Mouse (Mus musculus) megakaryocyte, embryonic 14.5 days (primary cell): Measurements from ENCODE around the gene Orai2. TPM values are rescaled to one million over a fixed set of nuclear protein-coding genes. Genes with fewer than 3 reads are reported as not detected.
A peak's percentile ranks its signal among the peaks of the same experiment; 100 is the strongest.

ENCODE experiments used
- H3K27me3 ChIP-seq: replicated peaks from 2 replicates; pipeline ENCODE3; 2012; ENCODE audit warnings: inconsistent platforms
- H3K36me3 ChIP-seq: replicated peaks from 2 replicates; pipeline ENCODE3; 2012; ENCODE audit warnings: low read length, inconsistent platforms, mixed read lengths
- H3K4me1 ChIP-seq: 2 replicates; pipeline ENCODE4 v1.6.1; 2012; ENCODE audit warnings: inconsistent platforms
- H3K4me3 ChIP-seq: replicated peaks from 2 replicates; pipeline ENCODE3; 2012; ENCODE audit warnings: moderate library complexity, mild to moderate bottlenecking, inconsistent platforms
- H3K9me3 ChIP-seq: 2 replicates; pipeline ENCODE4 v1.6.1; 2012; ENCODE audit warnings: inconsistent platforms
- FLI1 ChIP-seq: IDR thresholded peaks from 2 replicates; pipeline ENCODE4 v1.6.1; 2012; ENCODE audit warnings: low read length, inconsistent platforms, mixed read lengths
- GATA1 ChIP-seq: IDR thresholded peaks from 3 replicates; pipeline ENCODE4 v1.6.1; 2012; ENCODE audit warnings: mixed read lengths, low read length, inconsistent platforms, borderline replicate concordance
- polyA plus RNA-seq: library from polyadenylated mRNA; stranded (reverse); fragments of >175 nt; gene quantifications from 2 replicates; pipeline ENCODE4 v1.2.3, GENCODE M21; 2012; ENCODE audit warnings: low replicate concordance; ENCODE audit not compliant: insufficient read depth

The Orai2 gene
- polyA plus RNA-seq, 1 experiment, result 25.7 TPM

GRCm38 (mm10) chr5:136210549-136210948 lies 40.0 kb upstream of the Orai2 start:
- peaks cover 5% of the 10 kb centered on the region for H3K9me3 ChIP-seq
- no peak overlapping the region for H3K4me3 ChIP-seq
- peaks cover 27% of the 10 kb centered on the region for H3K4me1 ChIP-seq
- peaks cover 3% of the 10 kb centered on the region for H3K36me3 ChIP-seq
- TF ChIP-seq GATA1, result no peak
- peaks cover 11% of the 10 kb centered on the region for H3K27me3 ChIP-seq

GRCm38 (mm10) chr5:136201832-136202231 lies 31.3 kb upstream of the Orai2 start:
- H3K36me3 ChIP-seq, result peaks cover 5% of the 10 kb centered on the region
- no peak for TF ChIP-seq FLI1
- TF ChIP-seq GATA1, result no peak
- H3K9me3 ChIP-seq, result no peaks in the 10 kb centered on the region
- peaks cover 23% of the 10 kb centered on the region for H3K4me1 ChIP-seq
- no peak overlapping the region for H3K4me3 ChIP-seq
- peaks cover 4% of the 10 kb centered on the region for H3K27me3 ChIP-seq

DNA sequence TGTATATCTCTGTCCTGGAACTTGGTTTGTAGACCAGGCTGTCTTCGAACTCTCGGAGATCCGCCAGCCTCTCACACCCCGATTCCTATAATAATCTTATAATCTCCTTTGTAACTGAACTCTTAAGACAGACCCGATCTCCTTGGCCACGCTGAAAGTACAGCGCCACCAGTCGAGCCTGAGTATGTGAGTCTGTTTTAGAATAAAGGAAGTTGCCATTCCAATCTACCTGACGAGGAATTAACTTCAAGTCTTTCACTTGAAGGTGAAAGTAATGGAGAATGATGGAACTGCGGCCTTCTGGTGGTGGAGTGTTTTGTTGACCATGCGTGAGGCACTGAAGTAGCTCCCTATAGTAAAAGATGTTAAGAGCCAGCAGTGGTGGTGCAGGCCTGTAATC lies 29.0 kb upstream of the Orai2 start:
- peaks cover 28% of the 10 kb centered on the region for H3K36me3 ChIP-seq
- H3K4me3 ChIP-seq, result peak overlapping the region; percentile 99
- H3K27me3 ChIP-seq, result peaks cover 4% of the 10 kb centered on the region
- no peaks in the 10 kb centered on the region for H3K9me3 ChIP-seq
- no peak for TF ChIP-seq GATA1
- no peak for TF ChIP-seq FLI1
- peaks cover 26% of the 10 kb centered on the region for H3K4me1 ChIP-seq

GRCm38 (mm10) chr5:136198474-136199391 lies 28.2 kb upstream of the Orai2 start, which contains the start of gene Prkrip1:
Gene Prkrip1 (minus strand): TSS chr5:136198963.
- TF ChIP-seq GATA1 (no peak), FLI1 (peak; percentile 37; the same call in 1 of the 2 replicates)
- peaks cover 4% of the 10 kb centered on the region for H3K27me3 ChIP-seq
- peak within 1 kb of the TSS; percentile 99 for H3K4me3 ChIP-seq
- H3K36me3 ChIP-seq, result peaks cover 36% of the 10 kb centered on the region
- no peaks in the 10 kb centered on the region for H3K9me3 ChIP-seq
- peaks cover 26% of the 10 kb centered on the region for H3K4me1 ChIP-seq

- H3K9me3 ChIP-seq, result no peaks in the 10 kb centered on the region
- H3K4me1 ChIP-seq, result peaks cover 6% of the 10 kb centered on the region
- H3K27me3 ChIP-seq, result no peaks in the 10 kb centered on the region
- peaks cover 95% of the 10 kb centered on the region for H3K36me3 ChIP-seq
- TF ChIP-seq GATA1 (no peak), FLI1 (no peak)
- no peak overlapping the region for H3K4me3 ChIP-seq
These were observed 21.4 kb upstream of the Orai2 start for GRCm38 (mm10) chr5:136191870-136192269.

DNA sequence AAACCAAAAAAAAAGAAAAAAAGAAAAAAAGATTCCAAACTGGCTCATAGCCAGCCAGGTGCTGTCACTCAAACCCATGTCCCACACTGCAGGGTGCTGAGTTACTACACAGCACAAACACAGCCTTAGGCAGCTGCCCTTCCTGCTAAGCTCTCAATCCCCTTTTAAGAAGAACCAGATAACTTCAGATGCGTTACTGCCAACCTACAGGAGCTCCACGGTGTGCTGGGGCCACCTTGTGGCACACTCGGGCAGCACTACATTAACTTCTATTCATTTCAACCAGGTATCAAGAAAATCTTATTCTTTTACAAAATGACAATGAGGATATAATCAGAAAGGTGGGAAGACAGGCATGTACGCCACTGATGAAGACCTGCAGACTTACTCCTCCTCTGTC lies 16.2 kb upstream of the Orai2 start:
- Histone ChIP-seq H3K4me3 (no peak overlapping the region), H3K36me3 (peaks cover 89% of the 10 kb centered on the region), H3K27me3 (no peaks in the 10 kb centered on the region), H3K9me3 (no peaks in the 10 kb centered on the region), H3K4me1 (peaks cover 33% of the 10 kb centered on the region)
- TF ChIP-seq FLI1, result no peak

GRCm38 (mm10) chr5:136183766-136184165 lies 13.3 kb upstream of the Orai2 start:
- no peak overlapping the region for H3K4me3 ChIP-seq
- no peaks in the 10 kb centered on the region for H3K27me3 ChIP-seq
- peaks cover 41% of the 10 kb centered on the region for H3K4me1 ChIP-seq
- H3K9me3 ChIP-seq, result no peaks in the 10 kb centered on the region
- TF ChIP-seq FLI1 (no peak), GATA1 (no peak)
- H3K36me3 ChIP-seq, result peaks cover 92% of the 10 kb centered on the region

DNA sequence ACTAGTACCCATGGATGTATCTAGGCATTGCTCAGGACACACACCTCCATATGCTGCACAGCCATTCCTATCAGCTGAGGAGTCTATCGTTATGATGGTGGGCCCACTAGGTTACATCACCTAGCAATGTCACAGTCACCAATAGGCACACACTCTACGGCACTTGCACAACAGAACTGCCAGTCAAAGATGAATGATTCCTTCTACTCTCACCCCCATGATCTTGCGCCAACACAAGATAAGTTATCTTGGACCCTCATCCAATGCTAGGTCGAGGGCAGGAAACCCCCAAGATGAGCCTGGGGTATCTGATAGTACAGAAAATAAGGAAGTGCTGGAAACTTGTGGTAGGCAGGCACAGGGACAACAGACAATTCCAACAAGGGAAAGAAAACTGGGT lies 12.3 kb upstream of the Orai2 start:
- Histone ChIP-seq H3K9me3 (no peaks in the 10 kb centered on the region), H3K27me3 (no peaks in the 10 kb centered on the region), H3K4me3 (peak overlapping the region; percentile 15), H3K36me3 (peaks cover 92% of the 10 kb centered on the region), H3K4me1 (peaks cover 49% of the 10 kb centered on the region)
- no peak for TF ChIP-seq FLI1
- TF ChIP-seq GATA1, result no peak

DNA sequence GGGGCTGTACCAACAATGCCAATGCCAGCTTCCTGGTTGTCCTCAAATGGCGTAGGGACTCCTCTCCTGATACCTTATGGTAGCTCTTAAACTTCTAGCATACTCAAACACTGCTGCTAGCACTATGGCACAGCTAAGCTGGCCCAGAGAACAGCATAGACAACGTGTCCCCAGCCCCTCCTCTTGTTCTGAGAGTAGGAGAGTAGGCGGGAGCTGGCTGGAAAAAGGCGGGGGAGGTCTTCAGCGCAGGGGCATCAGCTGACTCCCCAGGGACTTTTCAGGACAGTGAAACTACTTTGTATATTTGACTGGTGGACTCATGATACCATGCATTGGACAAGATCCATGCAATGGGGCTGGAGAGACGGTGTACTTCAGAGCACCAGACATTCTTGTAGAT lies 11.5 kb upstream of the Orai2 start:
- no peak for TF ChIP-seq GATA1
- no peak for TF ChIP-seq FLI1
- H3K9me3 ChIP-seq, result no peaks in the 10 kb centered on the region
- H3K4me1 ChIP-seq, result peaks cover 54% of the 10 kb centered on the region
- H3K4me3 ChIP-seq, result no peak overlapping the region
- H3K27me3 ChIP-seq, result no peaks in the 10 kb centered on the region
- peaks cover 95% of the 10 kb centered on the region for H3K36me3 ChIP-seq

GRCm38 (mm10) chr5:136181197-136181596 lies 10.7 kb upstream of the Orai2 start:
- Histone ChIP-seq H3K4me1 (peaks cover 48% of the 10 kb centered on the region), H3K4me3 (no peak overlapping the region), H3K36me3 (peaks cover 90% of the 10 kb centered on the region), H3K27me3 (no peaks in the 10 kb centered on the region), H3K9me3 (no peaks in the 10 kb centered on the region)
- TF ChIP-seq GATA1, result no peak
- TF ChIP-seq FLI1, result no peak

DNA sequence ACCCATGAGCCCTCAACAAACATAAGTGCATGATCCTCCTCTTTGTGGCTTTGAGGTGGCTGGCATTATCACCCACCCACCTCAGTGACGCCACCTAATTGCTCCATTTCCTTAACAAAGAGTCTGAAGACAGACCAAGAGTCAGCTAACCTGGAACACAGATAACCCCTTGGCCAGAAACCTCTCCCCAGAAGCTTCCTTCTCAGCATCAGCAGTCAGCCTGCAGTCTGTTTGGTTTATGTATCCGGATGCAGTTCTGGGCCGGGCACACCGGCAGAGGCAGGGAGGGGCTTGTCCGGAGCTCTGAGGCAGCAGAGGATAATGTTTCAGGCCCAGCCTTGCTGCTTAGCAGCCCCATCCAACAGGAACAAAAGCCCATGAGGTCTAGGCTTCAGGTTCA lies 9.1 kb upstream of the Orai2 start:
- Histone ChIP-seq H3K4me1 (peaks cover 45% of the 10 kb centered on the region), H3K9me3 (no peaks in the 10 kb centered on the region), H3K36me3 (peaks cover 83% of the 10 kb centered on the region)

More for the DNA sequence above, 9.1 kb upstream of the Orai2 start:
- Histone ChIP-seq H3K4me3 (no peak overlapping the region), H3K27me3 (no peaks in the 10 kb centered on the region)
- TF ChIP-seq FLI1 (no peak), GATA1 (no peak)
